Mouse (Mus musculus) naive thymus-derived CD4-positive, alpha-beta T cell, adult 2 months (primary cell): ENCODE measurements at regions not wholly inside any gene's neighbourhood (a gene's known extent, or its start where the extent isn't known, plus 50 kb on each side); places are given as distances from the start of the nearest gene placed in this dataset.

Experiments
- DNase-seq: peaks from one replicate; pipeline ENCODE4 v3.0.0-alpha.2; 2011; ENCODE audit warnings: low read depth

DNA sequence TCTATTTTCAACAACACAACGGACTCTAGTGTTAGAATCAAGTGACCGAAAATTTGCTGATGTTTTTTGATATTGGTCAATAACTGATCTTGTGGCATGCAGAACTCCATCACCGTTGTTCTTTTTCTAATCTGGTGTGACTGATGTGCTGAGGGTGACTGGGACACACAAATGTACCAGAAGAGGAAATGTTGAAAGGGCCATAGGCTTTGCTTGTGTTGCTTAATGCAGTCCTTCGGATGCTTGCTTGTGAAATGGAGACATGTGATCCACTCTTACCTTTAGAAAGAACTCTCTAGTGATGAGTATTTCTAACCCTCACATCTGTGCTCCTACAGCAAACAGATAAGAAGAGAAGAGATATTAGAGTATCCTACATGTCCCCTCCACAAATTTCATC is 145.9 kb upstream of the Thbs1 start:
- no peak for DNase-seq

DNA sequence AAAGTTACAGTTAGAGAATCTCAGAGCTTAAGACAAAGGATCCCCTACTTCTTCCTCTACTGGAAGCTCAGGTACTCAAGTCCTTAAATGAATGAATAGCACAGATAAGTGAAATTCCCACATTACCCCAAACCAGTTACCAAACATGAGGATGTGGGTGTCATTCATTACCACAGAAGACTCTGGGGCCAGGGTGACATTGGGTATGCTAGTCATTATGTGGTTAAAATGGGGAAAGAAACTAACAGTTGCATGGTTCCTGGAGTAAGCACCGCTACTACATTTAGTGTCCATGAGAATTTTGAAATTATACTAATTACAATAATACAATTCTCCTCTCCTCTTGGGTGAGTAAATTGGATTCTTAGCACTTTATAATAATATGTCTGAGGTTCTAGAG is 142.9 kb upstream of the Thbs1 start:
- no peak for DNase-seq

DNA sequence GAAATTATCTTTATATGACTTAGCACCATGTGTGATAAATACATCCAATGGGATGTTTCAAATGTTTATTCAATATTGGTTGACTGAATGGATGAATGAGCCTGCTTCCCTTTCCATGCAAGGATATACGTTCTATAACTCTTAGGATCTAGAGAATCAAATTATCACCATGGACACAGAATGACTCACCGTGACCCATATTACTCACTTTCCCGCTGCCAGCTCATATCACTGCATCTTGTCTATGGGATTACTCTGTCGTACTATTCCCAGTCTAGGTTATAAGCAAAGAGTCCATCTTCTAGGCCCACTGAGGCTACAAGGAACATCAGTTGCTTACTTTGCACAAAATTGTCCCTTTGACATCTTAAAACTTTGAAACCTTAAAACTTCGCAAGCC is 141.0 kb upstream of the Thbs1 start:
- DNase-seq, result no peak

DNA sequence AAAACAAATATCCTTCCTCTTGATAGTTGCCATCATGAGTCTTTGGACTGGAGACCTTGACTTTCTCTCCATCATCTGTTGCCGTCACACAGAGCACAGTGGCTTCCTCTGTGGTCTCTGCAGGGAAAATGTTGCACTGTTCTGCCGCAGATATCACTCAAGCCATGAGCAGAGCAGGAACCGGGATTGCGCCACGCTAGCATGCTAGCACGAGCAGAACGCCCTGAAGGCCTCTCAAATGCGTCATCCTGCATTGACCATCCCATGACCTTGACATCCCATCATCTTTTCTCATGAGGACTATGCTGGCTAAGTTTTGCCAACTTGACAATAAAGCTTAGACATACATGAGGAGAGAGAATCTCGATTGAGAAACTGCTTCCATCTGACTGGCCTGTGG is 134.6 kb upstream of the Thbs1 start:
- no peak for DNase-seq

DNA sequence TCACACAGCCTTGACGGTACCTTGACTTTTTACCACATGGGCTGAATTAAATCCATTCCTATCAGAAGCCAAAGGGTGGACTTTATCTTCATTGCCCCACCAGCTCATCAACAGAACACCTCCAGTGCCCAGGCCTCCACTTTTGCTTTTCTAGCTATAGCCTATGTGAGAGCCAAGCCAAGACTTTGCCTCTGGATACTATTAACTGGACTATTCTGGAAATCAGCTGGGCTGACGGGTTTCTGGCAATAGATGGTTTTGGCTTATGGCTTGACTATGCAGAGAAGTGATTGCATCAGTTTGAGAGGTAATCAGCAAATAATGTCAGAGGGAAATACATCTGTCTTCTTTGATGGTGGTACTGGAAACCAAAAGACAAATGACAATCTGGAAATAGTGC is 130.8 kb upstream of the Thbs1 start:
- DNase-seq, result no peak

DNA sequence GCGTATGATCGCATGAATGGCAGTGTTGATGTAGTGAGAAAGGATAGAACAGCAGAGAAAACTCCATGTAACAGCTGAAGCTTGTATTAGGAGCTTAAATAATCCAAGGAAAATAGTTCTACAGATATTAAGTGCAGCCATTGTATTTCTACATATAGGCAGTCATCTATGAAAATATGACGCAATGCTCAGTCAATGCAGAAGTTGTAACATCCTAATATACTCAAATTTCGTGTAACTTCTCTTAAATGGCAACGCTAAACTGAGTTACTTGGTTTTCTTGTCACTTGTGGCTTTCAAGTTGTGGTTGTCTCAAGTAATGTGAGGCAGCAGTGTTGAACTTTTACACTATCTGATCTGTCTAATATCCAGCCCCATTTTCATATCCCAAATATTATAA is 127.1 kb upstream of the Thbs1 start:
- no peak for DNase-seq

DNA sequence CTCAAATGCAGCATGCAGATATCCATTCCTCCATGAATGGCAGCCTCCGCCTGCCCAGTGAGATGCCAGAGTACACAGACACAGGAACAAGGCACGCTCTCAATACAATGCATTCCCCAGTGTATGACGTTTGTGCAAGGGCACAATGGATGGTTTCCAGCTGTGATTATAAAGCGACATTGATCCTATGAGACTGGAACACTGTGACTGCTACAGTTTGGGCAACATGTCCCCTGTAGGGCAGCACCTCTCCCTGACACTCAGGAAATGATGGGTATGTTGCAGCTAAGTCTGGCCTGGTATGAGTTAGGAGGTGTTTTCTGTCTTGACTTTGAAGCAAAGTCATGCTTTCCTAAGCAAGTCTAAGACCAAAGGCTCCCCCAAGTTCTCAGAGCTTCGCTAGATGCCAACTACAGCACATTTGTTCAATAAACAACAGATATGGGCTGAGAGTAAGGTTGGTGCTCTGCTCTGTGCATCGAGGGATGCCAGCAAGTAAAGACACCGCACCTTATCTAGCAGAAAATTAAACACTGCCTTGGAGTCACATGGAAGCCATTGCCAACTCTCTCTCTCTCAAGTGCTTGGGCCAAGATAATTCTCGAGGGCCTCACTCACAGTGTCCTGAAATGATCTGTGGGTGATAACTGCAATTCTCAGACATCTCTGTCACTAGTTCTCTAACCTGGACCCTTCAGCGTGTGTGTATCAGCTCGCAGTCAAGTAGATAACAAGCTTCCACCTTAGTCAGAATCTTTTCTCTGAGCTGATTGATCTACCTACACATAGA is 124.1 kb upstream of the Thbs1 start:
- DNase-seq, result peak; percentile 34

DNA sequence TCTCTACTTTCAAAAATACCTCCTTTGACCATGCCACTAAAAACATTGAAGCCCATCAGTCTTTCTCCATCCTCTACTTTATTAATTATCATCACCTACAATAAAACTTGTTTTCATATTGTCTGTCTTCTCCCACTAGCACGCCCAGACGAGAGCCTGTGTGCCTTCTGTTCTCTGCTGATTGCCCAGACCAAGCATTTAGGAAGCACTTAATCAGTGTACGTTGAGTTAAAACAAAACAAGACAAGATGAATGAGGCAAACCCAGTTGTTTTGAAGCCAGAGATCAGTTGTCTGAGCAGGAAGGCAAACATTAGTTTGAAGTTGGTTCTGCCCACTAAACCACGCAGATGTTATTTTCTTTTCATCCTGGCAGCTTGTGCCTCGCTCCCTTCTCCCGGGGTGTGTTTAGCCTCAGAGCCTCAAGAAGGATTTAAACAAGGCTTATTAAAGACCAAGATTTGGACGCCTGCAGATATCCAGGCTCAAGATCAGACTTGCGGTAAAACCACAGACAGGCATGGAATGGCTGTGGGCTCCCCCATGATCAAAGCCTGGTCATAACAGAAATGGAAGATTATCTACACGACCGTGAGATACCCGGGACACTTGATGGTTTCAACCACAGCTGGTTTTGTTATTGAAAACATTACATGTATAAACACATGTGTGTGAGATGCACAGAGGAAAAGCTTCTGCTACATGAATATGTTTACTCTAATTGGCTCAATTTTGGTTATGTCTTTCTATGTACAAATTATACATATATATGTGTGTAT is 123.1 kb upstream of the Thbs1 start:
- peak; percentile 65 for DNase-seq

DNA sequence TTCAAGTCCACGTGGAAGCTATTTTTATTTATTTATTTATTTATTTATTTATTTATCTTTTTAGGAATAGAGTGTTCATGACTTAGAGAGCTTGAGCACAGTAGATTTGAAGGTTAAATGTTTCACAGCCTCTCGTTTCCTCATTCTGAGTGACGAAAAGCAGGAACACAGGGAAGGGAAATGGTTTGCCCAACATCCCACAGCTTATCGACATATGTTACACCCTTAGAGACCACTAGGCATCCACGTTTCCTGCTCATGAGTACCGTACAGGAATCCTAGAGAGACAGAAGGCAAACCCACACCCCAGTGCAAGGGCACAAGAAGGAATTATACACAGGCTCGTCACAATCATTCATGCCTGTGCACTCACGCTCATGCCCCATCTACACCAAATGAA is 122.5 kb upstream of the Thbs1 start:
- DNase-seq, result no peak

DNA sequence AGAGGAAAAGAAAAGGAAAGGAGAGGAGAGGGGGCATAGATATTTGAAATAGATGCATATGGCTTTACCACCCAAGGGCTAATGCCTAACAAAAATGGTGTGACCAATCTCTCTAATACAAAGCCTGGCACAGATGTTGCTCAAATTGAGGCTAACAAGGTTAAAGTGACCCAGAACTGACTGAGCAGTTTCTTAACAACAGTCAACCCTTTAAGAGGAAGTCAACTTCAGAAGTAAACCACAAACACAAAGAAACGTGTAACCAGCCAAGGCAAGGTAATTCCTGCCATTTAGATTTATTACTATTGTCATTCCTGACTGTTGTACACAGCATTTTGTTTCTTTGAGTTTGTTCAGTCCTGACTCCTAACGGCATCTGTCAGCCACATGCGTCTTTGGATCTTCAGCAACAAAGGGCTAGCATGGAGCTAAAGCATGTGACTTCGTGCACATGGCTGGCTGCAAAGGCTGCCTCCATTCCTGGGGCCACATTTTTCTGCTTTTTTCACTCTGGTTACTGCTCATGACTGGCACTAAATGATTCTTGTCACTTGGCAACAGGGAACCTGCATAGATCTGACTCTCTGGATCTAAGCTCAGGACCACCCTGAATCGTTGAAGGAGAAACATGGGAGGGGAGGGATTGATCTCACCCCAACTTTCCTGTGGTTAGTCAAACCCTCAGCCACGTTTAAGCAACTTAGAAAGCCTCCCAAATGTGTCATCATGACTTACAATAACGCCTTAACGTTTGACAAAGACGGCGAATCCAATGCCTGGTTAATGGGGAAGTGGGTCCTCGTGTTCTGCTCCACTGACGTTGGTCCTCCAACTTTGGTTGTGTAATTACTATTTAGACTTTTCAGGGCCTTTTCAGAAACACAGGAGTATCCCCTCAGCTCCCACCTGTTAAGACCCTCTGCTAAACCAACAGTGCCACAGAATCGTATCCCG is 115.3 kb upstream of the Thbs1 start:
- peak; percentile 53 for DNase-seq

DNA sequence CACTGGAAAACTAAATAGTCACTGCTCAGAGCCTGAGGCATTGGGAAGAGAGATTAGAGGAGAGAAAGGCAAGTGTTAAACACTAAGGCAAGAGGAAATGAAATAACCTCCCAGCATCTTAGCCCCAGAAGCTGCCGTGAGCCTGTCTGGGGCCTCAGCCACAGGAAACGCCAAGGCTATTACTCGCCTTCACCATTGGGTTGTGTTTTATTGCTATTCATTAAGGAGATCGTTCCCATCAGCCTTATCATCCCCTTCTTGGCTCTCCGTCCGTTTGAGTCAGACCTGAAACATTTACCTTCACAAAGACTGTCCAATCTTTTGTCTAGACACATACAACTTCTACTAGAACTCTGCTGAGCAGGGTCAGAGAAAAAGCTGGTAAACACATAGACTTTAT is 112.0 kb upstream of the Thbs1 start:
- no peak for DNase-seq

DNA sequence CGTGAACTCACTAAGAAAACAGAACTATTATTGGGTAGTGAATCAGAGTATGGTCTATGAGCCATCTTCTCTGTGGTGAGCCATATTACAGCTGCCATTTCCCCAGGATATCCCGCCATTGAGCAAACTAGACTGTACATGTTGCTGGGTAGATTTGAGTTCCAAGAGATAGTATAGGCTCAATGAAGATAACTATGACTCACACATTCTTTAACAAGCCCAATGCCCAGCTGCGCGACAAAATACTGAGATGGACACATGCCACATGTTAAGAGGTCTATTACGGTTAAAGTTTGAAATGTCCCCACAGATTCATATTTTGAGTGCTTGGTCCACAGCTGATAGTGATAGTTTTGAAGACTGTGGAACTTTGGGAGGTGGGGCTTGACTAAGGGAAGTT is 107.5 kb upstream of the Thbs1 start:
- no peak for DNase-seq

DNA sequence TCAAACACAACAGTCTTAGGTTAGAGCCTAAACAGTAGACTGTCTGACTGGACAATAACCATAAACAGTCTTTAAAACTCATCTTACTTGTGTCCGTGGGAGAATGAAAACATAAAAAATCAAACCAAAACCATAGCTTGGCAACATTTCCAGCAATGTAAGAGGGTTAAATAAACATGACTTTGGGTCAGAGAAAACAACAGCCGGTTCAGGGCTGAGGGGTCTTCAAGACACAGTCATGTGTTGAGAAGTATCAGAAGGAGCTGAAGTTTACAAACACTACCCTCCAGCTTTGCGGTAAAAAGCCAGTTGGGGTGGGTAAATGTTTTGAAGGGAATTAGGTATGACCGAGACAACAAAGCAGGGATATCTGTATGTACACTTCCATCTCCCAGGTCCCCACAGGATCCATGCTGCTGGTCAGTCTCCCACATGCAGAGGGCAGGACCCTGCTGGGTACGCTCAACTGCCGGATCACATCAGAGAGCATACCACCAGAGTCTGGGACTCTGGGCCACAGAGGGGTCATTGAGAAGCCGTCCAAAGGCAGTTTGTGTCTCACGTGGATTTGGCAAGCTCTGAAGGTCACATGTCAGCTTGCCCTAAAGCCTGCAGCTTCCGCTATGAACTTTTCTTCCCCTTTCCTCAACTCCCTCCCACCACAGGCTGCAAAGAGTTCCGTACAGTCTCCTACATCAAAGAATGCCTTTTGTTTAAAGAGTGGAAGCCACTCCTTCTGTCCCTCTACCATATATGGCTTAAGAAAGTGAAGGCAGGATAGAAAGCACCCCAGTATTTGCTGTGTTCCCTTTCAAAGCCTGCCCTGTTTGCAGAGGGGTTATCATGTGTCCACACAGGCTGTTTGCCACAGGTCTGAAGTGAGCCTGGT is 103.9 kb upstream of the Thbs1 start:
- DNase-seq, result peak; percentile 84

DNA sequence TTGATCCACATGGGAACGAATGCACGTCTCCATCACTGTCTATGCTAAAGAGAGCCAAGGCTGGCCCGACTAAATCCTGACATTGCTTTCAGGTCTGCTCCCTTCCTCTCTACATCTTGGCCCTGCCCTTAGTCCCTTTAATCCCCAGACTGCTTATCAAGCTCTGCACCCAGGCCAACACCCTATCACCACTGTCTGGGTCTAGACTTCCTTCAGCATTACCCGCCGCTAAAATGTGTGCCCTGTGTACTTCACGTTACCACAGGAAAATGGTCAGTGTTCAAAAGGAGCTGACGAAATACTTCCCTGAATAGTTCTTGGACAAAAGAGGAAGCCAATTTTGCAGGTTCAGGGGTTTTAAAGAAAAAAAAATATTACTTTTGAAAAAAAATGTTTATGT is 100.0 kb upstream of the Thbs1 start:
- DNase-seq, result no peak

DNA sequence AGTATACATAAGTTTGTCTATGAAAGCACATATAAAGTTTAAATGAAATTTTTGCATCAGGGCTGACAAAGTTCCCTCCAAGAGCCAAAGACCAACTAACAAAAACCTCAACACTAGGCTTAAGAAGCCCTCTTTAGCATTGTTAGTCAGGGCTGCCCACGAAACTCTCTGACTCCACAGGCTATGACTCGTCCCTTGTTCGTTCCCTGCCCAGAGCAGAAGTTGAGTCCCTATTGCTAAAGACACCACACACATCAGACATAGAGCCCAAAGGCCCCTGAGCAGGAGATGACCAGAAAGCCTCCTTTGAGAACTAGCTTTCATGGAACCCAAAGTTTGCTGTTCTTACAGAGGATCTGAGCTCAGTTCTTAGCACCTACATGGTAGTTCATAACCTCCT is 99.5 kb upstream of the Thbs1 start:
- DNase-seq, result no peak

DNA sequence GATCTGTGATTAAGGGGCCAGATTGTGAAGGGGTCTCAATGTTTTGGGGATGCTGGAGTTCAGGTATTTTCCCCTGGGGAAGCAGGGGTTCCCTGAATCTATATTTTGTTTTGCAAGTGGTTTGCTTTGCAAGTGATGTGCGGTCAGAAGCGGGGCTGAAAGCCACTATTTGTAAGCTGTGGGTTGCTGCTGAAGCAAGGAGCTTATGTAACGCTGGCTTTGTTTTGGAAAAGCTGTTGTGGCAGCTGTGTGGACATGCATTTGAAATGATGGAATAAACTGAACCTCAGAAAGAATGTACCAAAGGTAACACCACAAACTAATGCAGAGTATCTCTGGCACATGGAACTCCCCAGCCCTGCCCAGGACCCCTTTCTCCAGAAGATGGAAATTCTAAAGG is 98.5 kb upstream of the Thbs1 start:
- DNase-seq, result no peak

DNA sequence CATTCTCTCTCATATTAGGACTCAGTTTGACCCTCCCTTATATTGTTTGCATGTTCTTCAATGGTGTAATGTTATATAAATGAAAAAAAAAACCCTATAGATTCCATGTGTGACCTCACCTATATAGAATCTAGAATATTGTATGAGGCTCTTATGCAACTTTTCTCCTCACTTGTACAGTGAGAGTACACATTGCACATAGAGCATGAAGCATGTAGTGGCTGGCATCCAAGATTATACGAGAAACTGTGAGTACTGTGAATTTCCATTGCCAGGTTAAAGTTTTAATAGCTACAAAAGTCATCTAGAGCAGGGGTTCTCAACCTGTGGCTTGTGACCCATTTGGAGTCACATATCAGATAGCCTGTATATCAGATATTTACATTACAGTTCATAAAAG is 96.5 kb upstream of the Thbs1 start:
- no peak for DNase-seq

DNA sequence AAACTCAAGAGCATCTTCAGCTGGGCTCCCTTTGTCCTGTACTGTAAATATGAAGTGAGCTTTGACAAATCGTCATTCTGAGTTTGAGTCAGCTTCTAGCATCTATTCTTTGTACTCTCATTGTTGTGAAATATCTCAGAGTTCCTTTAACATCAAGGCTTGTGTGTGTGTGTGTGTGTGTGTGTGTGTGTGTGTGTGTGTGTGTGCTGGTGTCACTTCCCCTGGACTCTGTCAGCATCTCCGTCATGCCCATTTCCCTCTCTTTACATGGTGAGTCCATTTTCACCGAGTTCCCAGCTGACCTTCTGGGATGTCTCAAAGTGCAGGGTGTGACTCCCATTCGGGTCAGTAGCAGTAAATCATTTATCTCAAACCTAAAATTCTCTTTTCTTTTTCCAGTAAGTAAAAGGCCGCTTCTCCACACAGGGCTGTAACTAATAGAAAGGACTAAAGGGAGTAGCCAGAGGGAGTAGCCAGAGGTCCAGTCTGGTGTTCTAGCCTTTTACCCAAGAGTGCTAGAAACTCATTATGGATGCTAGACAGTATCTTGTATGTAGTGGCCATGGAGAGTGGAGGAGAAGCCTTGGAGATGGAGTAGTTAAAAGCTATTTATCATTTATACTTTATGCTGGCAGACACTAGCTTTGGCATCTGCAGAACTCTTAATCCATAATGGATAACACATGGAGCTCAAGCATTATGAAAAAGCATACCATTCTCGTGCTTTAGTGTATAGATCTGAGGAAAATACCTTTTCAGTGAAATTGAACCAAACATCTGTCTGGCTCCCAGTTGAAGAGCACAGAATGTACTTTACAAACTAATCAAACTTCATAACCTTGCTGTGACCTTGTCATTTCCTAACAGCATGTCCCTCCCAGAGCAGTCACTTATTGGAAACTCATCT is 85.6 kb upstream of the Thbs1 start:
- DNase-seq, result no peak

DNA sequence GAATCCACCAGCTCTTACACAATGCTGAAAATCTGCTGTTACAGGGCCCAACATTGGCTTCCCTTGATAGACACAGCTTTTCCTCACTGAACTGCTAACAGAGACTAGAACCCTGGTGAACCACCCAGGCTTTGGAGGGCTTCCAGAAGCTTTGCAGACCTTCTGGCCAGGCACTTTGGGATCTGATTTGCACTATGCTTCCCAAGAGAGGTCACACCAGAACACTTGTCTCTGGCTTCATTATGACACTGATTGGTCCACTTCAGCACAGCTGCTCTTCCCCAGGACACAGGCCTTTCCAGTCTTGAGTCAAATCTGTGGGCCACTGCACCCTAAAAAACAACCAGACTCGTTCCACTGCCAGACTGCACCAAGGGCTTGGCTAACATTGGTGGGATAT is 82.8 kb upstream of the Thbs1 start:
- DNase-seq, result no peak

DNA sequence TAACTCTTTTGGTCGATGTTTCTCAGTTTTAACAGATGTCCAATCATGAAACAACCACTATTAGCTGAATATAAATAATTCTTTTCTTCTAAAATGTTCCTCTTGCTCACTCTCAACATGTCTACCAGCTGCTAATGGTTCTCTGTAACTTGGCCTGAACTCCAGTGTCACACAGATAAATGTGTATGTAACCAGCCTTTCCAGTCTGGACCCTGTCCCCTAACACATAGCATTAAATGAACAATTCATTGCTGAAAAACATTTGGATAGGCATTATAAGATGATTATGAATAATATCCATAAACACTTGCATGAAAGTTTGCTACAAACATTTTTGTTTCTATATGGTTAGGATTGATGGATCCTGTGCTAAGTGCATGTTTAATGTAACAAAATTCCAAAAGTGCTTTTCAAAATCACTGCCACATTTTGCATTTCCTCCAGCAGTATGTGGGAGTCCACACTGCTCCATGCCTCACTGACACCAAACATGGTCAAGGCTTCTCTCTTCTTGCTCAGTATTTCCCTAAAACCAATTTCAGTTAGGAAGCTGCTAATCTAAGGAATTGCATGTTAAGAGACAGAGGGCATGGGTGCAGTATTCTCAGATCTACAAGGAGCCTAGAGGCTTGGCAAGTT is 82.1 kb upstream of the Thbs1 start:
- DNase-seq, result no peak
